Mouse (Mus musculus) small intestine, adult 2 months (tissue): Measurements from ENCODE around the gene Add3. TPM values are rescaled to one million over a fixed set of nuclear protein-coding genes. Genes with fewer than 3 reads are reported as not detected.

Experiments used
- H3K27ac ChIP-seq: fragments of 200-500 bp; 2 replicates; pipeline ENCODE4 v1.5.1; 2012; ENCODE audit warnings: low read depth, low read length, control low read depth, inconsistent platforms; ENCODE audit not compliant: insufficient read depth
- H3K27me3 ChIP-seq: fragments of 200-500 bp; 2 replicates; pipeline ENCODE4 v1.6.1; 2012; ENCODE audit warnings: mild to moderate bottlenecking, moderate library complexity, low read length, inconsistent platforms; ENCODE audit not compliant: control insufficient read depth, insufficient read depth
- H3K36me3 ChIP-seq: fragments of 200-500 bp; 2 replicates; pipeline ENCODE4 v1.6.1; 2012; ENCODE audit warnings: mild to moderate bottlenecking, low read length, control low read depth, inconsistent platforms; ENCODE audit not compliant: control insufficient read depth, insufficient read depth
- H3K4me1 ChIP-seq: fragments of 200-500 bp; 2 replicates; pipeline ENCODE4 v1.6.1; 2012; ENCODE audit warnings: low read length, inconsistent platforms, mixed read lengths; ENCODE audit not compliant: control insufficient read depth, insufficient read depth, insufficient read length
- H3K4me3 ChIP-seq: fragments of 200-500 bp; 2 replicates; pipeline ENCODE4 v1.5.1; 2012; ENCODE audit warnings: low read depth, mild to moderate bottlenecking, control low read depth, inconsistent platforms, low read length, moderate library complexity
- CTCF ChIP-seq: fragments of 200-500 bp; IDR thresholded peaks from 2 replicates; pipeline ENCODE4 v1.5.1; 2012; ENCODE audit warnings: low read depth, mild to moderate bottlenecking, control low read depth, inconsistent platforms, low read length, moderate library complexity, mixed read lengths; ENCODE audit not compliant: insufficient replicate concordance, insufficient read length; ENCODE audit errors: extremely low read depth
- POLR2A ChIP-seq: fragments of 200-500 bp; IDR thresholded peaks from 2 replicates; pipeline ENCODE4 v1.6.1; 2012; ENCODE audit warnings: low read depth, mild to moderate bottlenecking, control low read depth, inconsistent platforms, low read length, moderate library complexity
- WGBS: fragments of 180-500 bp; shearing (Covaris S2); methylation state at CpG from one replicate; pipeline ENCODE4 v1.1.7; 2018; 5-methylcytosine and 5-hydroxymethylcytosine counted together
- polyA plus RNA-seq: library from polyadenylated mRNA; depleted of rRNA; stranded (reverse); fragments of >200 nt; gene quantifications from 2 replicates; pipeline ENCODE4 v1.2.3, GENCODE M21; 2012

The Add3 gene
- polyA plus RNA-seq, 1 experiment, result 20.2 TPM

DNA sequence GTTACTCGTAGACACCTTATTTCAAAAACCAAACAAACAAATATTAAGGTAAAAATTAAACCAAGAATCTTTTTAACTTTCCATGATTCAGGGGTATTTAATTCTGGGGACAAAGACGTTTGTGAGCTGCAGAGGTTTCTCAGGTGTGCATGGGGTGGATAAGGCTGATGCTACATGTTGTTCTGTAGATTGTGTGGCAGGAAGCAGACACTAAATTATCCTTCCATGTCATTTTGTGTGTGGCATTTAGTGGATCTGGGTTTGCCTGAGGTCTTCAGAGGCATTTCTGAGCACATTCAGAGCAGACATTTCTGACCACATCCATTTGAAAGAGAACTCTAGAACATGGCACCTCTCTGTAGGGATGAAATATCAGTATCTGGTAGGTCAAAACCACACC, 52.9 kb downstream of the Add3 start:
- Histone ChIP-seq H3K4me1 (peaks cover 4% of the 10 kb centered on the region; the same call in 1 of the 2 replicates), H3K4me3 (no peak overlapping the region), H3K36me3 (peaks cover 2% of the 10 kb centered on the region; the same call in 1 of the 2 replicates), H3K27ac (no peak overlapping the region), H3K27me3 (no peaks in the 10 kb centered on the region)
- TF ChIP-seq CTCF, result no peak
- no peak for TF ChIP-seq POLR2A
- WGBS, result 80% methylated on average over 2 of the region's 2 CpGs

DNA sequence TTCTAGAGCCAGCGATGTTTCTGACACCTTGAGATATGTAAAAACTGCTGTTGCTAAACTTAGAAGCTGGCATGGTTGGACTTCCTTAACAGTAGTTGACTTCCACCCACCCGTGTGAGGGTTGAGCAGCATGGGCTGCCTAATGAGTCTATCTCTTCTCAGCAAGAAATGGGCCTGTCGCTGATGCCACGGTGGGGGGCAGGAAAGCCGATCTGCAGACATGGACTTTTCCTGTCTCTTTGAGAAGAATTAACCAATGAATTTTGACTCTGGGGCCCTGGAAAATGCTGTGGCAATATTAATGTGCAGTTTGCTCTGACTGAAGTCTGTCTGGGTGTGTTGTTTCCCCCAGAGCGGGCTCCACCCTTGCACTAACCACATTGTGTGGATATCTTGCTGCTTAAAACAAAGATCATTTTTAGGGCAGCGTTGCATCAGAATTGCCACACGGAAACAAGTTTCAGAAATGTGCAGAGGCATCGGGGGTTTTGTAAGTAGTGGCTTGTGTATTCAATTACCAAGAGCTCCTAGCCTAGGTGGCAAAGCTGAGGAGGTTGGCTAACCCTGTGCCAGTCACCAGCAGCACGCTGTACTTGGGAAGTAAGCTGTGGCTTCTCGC, 53.8 kb downstream of the Add3 start:
- peak overlapping the region; percentile 69 for H3K27ac ChIP-seq
- TF ChIP-seq CTCF (no peak), POLR2A (no peak)
- peaks cover 4% of the 10 kb centered on the region; the same call in 1 of the 2 replicates for H3K4me1 ChIP-seq
- H3K4me3 ChIP-seq, result peak overlapping the region; percentile 15
- H3K36me3 ChIP-seq, result peaks cover 2% of the 10 kb centered on the region; the same call in 1 of the 2 replicates
- no peaks in the 10 kb centered on the region for H3K27me3 ChIP-seq
- WGBS, result 38% methylated on average over 11 of the region's 11 CpGs

DNA sequence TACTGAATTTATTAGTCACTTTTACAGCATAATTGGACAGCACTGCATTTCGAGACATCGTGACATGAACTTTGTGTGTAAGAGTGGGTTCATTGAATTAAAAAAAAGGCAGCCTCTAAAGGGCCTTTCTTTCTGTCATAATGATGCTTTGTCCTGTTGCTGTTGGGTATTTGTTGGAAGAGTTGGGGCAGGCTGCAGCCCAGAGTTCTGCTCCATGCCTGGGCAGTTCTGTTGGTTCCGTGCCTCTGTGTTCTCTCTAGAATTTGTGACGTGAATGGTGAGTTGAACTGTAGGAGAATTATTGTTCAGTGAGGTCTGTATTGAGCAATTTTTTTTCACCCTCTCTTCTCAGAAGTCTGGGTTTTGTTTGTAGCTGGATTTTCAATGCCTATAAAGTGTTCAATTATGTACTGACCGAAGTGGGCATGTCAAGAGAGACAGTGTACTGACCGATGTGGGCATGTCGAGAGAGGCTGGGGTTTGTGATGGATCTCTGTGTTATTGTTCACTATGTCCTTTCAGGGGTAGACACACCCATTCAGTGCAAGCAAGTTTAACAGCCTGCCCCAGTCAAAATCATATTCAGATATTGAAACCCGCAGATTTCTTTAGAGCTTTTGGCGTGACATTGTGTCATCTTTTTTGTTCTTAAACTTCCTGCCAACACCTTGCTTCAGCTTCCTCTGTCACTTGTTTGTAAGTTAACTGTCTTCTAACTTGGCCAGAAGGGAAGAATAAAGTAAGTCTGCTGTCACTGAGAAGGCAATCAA, 54.7 kb downstream of the Add3 start:
- Histone ChIP-seq H3K27me3 (no peaks in the 10 kb centered on the region), H3K27ac (peak overlapping the region; percentile 69), H3K36me3 (peaks cover 6% of the 10 kb centered on the region; the same call in 1 of the 2 replicates), H3K4me1 (peaks cover 6% of the 10 kb centered on the region; the same call in 1 of the 2 replicates), H3K4me3 (peak overlapping the region; percentile 17; the same call in 1 of the 2 replicates)
- TF ChIP-seq CTCF (no peak), POLR2A (no peak)
- WGBS, result 64% methylated on average over 9 of the region's 9 CpGs

DNA sequence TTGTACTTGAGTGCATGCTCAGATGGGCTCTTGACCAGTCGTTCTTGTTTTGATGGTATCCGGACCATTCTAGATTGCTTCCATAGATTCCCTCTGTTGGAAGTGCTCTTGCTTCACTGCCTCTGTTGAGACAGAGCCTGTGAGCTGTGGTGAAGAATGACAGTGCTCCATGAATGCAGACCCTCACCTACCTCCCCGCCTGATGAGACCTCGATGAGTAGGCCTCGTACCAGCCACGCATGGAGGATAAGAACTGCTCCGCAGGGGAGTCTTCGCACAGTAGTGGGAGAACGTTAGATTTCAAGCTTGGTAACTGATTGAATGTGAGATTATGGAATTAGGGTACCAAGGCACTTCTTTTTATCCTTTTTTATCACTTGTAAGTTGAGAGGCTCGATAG, 56.7 kb downstream of the Add3 start:
- peaks cover 8% of the 10 kb centered on the region for H3K36me3 ChIP-seq
- H3K27me3 ChIP-seq, result no peaks in the 10 kb centered on the region
- peaks cover 6% of the 10 kb centered on the region; the same call in 1 of the 2 replicates for H3K4me1 ChIP-seq
- 90% methylated on average over 10 of the region's 10 CpGs for WGBS
- TF ChIP-seq CTCF (no peak), POLR2A (no peak)
- H3K27ac ChIP-seq, result no peak overlapping the region
- H3K4me3 ChIP-seq, result no peak overlapping the region

DNA sequence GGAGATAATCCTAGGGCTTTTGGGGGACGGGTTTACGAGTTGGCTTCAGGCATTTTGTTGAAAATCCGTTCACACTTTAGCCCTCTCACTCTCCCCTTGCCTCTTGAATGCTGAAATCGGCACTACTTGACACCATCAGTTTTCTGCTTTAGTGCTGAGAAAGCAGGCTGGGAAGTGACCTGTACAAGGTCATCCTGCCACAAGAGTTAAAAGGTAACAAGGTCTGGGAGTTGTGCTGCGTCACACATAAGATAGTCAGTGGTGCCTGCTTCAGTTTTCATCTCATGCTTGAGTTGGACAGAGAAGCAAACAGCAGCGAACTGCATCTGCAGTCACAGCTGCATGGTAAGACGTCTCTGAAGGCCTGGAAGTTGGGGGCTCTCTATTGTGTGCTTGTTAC, 57.5 kb downstream of the Add3 start:
- Histone ChIP-seq H3K4me3 (no peak overlapping the region), H3K27me3 (no peaks in the 10 kb centered on the region), H3K36me3 (peaks cover 8% of the 10 kb centered on the region), H3K4me1 (peaks cover 6% of the 10 kb centered on the region; the same call in 1 of the 2 replicates), H3K27ac (no peak overlapping the region)
- TF ChIP-seq POLR2A, result no peak
- no peak for TF ChIP-seq CTCF
- WGBS, result 81% methylated on average over 7 of the region's 7 CpGs

DNA sequence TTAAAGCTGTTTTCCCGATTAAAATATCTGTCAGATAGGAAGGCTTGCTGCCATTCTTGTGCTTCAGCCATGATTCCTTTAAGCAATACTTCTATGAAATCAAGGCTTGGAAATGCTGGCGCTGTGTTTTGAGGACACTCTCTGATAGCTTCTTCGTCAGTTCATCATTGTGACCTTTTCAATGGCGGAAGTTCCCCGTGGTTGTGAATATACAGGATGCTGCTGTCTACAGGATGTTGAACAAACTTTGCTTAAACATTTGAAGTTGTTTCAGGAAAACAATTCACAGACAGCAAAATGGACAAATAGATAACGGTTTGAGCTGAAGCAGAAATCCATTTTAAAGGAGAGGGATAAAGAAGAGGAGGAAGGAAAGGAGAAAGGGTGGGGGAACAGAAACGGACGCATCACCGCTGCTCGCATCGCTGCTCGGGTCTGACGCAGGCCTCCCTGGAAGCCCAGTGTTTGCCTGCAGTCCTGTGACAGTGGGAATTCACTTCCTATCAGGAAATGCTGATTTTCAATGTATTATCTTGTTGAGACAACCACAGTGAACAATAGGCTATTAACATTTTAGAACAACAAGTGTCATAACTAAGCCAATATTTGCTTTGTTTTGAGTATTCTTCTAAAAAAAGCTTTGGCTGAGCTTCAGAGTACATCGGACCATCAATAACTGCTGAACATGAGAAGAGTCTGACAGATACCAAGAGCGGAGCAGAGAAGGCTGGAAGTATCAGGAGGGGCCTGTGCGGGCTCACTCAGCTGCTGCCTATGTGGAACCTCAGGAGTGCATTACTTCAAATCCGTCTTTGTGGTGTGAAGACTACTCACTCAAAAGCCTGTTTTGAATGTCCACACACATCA, 58.7 kb downstream of the Add3 start:
- Histone ChIP-seq H3K4me1 (peaks cover 5% of the 10 kb centered on the region; the same call in 1 of the 2 replicates), H3K36me3 (peaks cover 12% of the 10 kb centered on the region), H3K27ac (peak overlapping the region; percentile 56), H3K27me3 (no peaks in the 10 kb centered on the region), H3K4me3 (no peak overlapping the region)
- 79% methylated on average over 17 of the region's 17 CpGs for WGBS
- TF ChIP-seq CTCF (no peak), POLR2A (no peak)
